Mouse (Mus musculus) MEL (cell line): ENCODE measurements around the gene Hsf4. TPM values are rescaled to one million over a fixed set of nuclear protein-coding genes. Genes with fewer than 3 reads are reported as not detected.

Experiments
- DNase-seq: peaks from one replicate; pipeline ENCODE4 v3.0.0; 2011; ENCODE audit warnings: low read depth, low spot score
- H3K27ac ChIP-seq: 2 replicates; pipeline ENCODE4 v1.5.1; 2012; ENCODE audit warnings: low read depth, mild to moderate bottlenecking, control low read depth, low read length, moderate library complexity; ENCODE audit not compliant: control insufficient read depth
- H3K27me3 ChIP-seq, 2 experiments: fragments of 150-350 bp in 1 of 2; sonication (generic) in 1 of 2; 2 replicates each; pipeline ENCODE4 v1.6.1; 2012; ENCODE audit warnings: low read length in 2 of 2, mild to moderate bottlenecking in 2 of 2, improper control_type of control experiment in 1 of 2, moderate library complexity in 1 of 2; ENCODE audit not compliant: insufficient read depth in 2 of 2, control insufficient read depth in 1 of 2
- H3K36me3 ChIP-seq, 2 experiments: 2 replicates each; pipeline ENCODE4 v1.6.1; 2012 to 2014; ENCODE audit warnings: low read length in 2 of 2, improper control_type of control experiment in 1 of 2, inconsistent platforms in 1 of 2, mild to moderate bottlenecking in 1 of 2; ENCODE audit not compliant: insufficient read depth in 2 of 2, control insufficient read depth in 1 of 2
- H3K4me1 ChIP-seq, 2 experiments: fragments of 150-350 bp in 1 of 2; sonication (generic) in 1 of 2; 2 replicates each; pipeline ENCODE4 v1.6.1; 2012; ENCODE audit warnings: low read length in 2 of 2, improper control_type of control experiment in 1 of 2, mild to moderate bottlenecking in 1 of 2; ENCODE audit not compliant: insufficient read depth in 2 of 2, control insufficient read depth in 1 of 2
- H3K4me3 ChIP-seq, 2 experiments: fragments of 150-350 bp in 1 of 2; sonication (generic) in 1 of 2; 2 replicates each; pipeline ENCODE4 v1.5.1; 2012; ENCODE audit warnings: low read depth in 2 of 2, low read length in 2 of 2, mild to moderate bottlenecking in 2 of 2, moderate library complexity in 2 of 2, control low read depth in 1 of 2, improper control_type of control experiment in 1 of 2; ENCODE audit not compliant: control insufficient read depth in 1 of 2, insufficient read depth in 1 of 2
- H3K79me2 ChIP-seq: 2 replicates; pipeline ENCODE4 v1.6.1; 2012; ENCODE audit warnings: mild to moderate bottlenecking, low read length, moderate library complexity; ENCODE audit not compliant: control insufficient read depth, poor library complexity, insufficient read depth
- H3K9ac ChIP-seq: 2 replicates; pipeline ENCODE4 v1.6.1; 2012; ENCODE audit warnings: low read depth, mild to moderate bottlenecking, control low read depth, low read length, moderate library complexity; ENCODE audit not compliant: control insufficient read depth, poor library complexity, severe bottlenecking
- H3K9me3 ChIP-seq: fragments of 150-350 bp; sonication (generic); replicated peaks from 2 replicates; pipeline ENCODE4 v1.6.1; 2012; ENCODE audit warnings: mild to moderate bottlenecking, low read length, improper control_type of control experiment, moderate library complexity; ENCODE audit not compliant: insufficient read depth
- BHLHE40 ChIP-seq: IDR thresholded peaks from 2 replicates; pipeline ENCODE4 v1.6.1; 2012; ENCODE audit warnings: low read depth, mild to moderate bottlenecking, inconsistent platforms, low read length, improper control_type of control experiment, borderline replicate concordance
- CHD2 ChIP-seq: IDR thresholded peaks from 2 replicates; pipeline ENCODE4 v1.6.1; 2011; ENCODE audit warnings: low read length, improper control_type of control experiment
- E2F4 ChIP-seq: IDR thresholded peaks from 2 replicates; pipeline ENCODE4 v1.6.1; 2011; ENCODE audit warnings: low read depth, low read length, improper control_type of control experiment, borderline replicate concordance
- ELF1 ChIP-seq: IDR thresholded peaks from 2 replicates; pipeline ENCODE4 v1.6.1; 2014; ENCODE audit warnings: low read depth, mild to moderate bottlenecking, inconsistent platforms, low read length, improper control_type of control experiment, moderate library complexity
- EP300 ChIP-seq, 2 experiments: IDR thresholded peaks; 2 replicates each; pipeline ENCODE4 v1.6.1; 2011; ENCODE audit warnings: improper control_type of control experiment in 2 of 2, low read length in 2 of 2, low read depth in 1 of 2, mild to moderate bottlenecking in 1 of 2
- ETS1 ChIP-seq: IDR thresholded peaks from 2 replicates; pipeline ENCODE4 v1.6.1; 2012; ENCODE audit warnings: low read depth, mild to moderate bottlenecking, inconsistent platforms, low read length, improper control_type of control experiment, moderate library complexity
- GABPA ChIP-seq: IDR thresholded peaks from 2 replicates; pipeline ENCODE4 v1.6.1; 2012; ENCODE audit warnings: low read depth, mild to moderate bottlenecking, inconsistent platforms, low read length, improper control_type of control experiment, moderate library complexity
- JUND ChIP-seq: IDR thresholded peaks from 2 replicates; pipeline ENCODE4 v1.6.1; 2011; ENCODE audit warnings: low read depth, mild to moderate bottlenecking, improper control_type of control experiment, low read length
- MAFK ChIP-seq: IDR thresholded peaks from 2 replicates; pipeline ENCODE4 v1.6.1; 2011; ENCODE audit warnings: low read depth, mild to moderate bottlenecking, low read length, improper control_type of control experiment, borderline replicate concordance
- MAX ChIP-seq: IDR thresholded peaks from 2 replicates; pipeline ENCODE4 v1.6.1; 2011; ENCODE audit warnings: low read length, improper control_type of control experiment
- MAZ ChIP-seq: IDR thresholded peaks from 2 replicates; pipeline ENCODE4 v1.6.1; 2012; ENCODE audit warnings: low read depth, mild to moderate bottlenecking, inconsistent platforms, low read length, improper control_type of control experiment
- MXI1 ChIP-seq: IDR thresholded peaks from 2 replicates; pipeline ENCODE4 v1.6.1; 2011; ENCODE audit warnings: mild to moderate bottlenecking, low read depth, low read length, improper control_type of control experiment
- POLR2A ChIP-seq, 2 experiments: IDR thresholded peaks; 2 replicates each; pipeline ENCODE4 v1.6.1; 2011 to 2012; ENCODE audit warnings: low read length in 2 of 2, mild to moderate bottlenecking in 2 of 2, control low read depth in 1 of 2, improper control_type of control experiment in 1 of 2, low read depth in 1 of 2, moderate library complexity in 1 of 2; ENCODE audit not compliant: control insufficient read depth in 1 of 2, insufficient read depth in 1 of 2, poor library complexity in 1 of 2
- POLR2AphosphoS2 ChIP-seq: IDR thresholded peaks from 2 replicates; pipeline ENCODE4 v1.6.1; 2011; ENCODE audit warnings: low read length, improper control_type of control experiment
- POLR2AphosphoS5 ChIP-seq: IDR thresholded peaks from 2 replicates; pipeline ENCODE4 v1.6.1; 2012; ENCODE audit warnings: low read depth, borderline replicate concordance, mild to moderate bottlenecking, inconsistent platforms, low read length, moderate library complexity, mixed read lengths
- RAD21 ChIP-seq: IDR thresholded peaks from 2 replicates; pipeline ENCODE4 v1.6.1; 2011; ENCODE audit warnings: mild to moderate bottlenecking, low read depth, low read length, improper control_type of control experiment
- SIN3A ChIP-seq: IDR thresholded peaks from 2 replicates; pipeline ENCODE4 v1.6.1; 2012; ENCODE audit warnings: low read length, improper control_type of control experiment, inconsistent platforms
- TAL1 ChIP-seq: IDR thresholded peaks from 2 replicates; pipeline ENCODE4 v1.6.1; 2012; ENCODE audit warnings: mild to moderate bottlenecking, inconsistent platforms, low read length, moderate library complexity, mixed read lengths
- TBP ChIP-seq: IDR thresholded peaks from 2 replicates; pipeline ENCODE4 v1.8.0; 2011; ENCODE audit warnings: low read depth, low read length, improper control_type of control experiment
- UBTF ChIP-seq: IDR thresholded peaks from 2 replicates; pipeline ENCODE4 v1.6.1; 2012; ENCODE audit warnings: low read depth, mild to moderate bottlenecking, inconsistent platforms, low read length, improper control_type of control experiment, moderate library complexity, borderline replicate concordance; ENCODE audit not compliant: insufficient read depth
- USF1 ChIP-seq: IDR thresholded peaks from 2 replicates; pipeline ENCODE4 v1.6.1; 2014; ENCODE audit warnings: low read depth, mild to moderate bottlenecking, inconsistent platforms, low read length, improper control_type of control experiment, moderate library complexity
- ZC3H11A ChIP-seq: IDR thresholded peaks from 2 replicates; pipeline ENCODE4 v1.6.1; 2012; ENCODE audit warnings: low read depth, mild to moderate bottlenecking, inconsistent platforms, low read length, improper control_type of control experiment
- ZKSCAN1 ChIP-seq: IDR thresholded peaks from 2 replicates; pipeline ENCODE4 v1.6.1; 2012; ENCODE audit warnings: low read depth, mild to moderate bottlenecking, inconsistent platforms, low read length, improper control_type of control experiment, moderate library complexity
- ZMIZ1 ChIP-seq: IDR thresholded peaks from 2 replicates; pipeline ENCODE4 v1.6.1; 2012; ENCODE audit warnings: low read depth, mild to moderate bottlenecking, inconsistent platforms, low read length, improper control_type of control experiment, moderate library complexity
- ZNF384 ChIP-seq: IDR thresholded peaks from 2 replicates; pipeline ENCODE4 v1.6.1; 2012; ENCODE audit warnings: low read depth, mild to moderate bottlenecking, inconsistent platforms, low read length, improper control_type of control experiment
- polyA plus RNA-seq, 2 experiments: library from polyadenylated mRNA; stranded (reverse) in 1 of 2; unstranded in 1 of 2; fragments of >175 nt in 1 of 2; fragments of >200 nt in 1 of 2; gene quantifications; 2 replicates each; pipeline versions ENCODE4 v1.2.1 to v1.2.4; 2012; ENCODE audit warnings: low replicate concordance in 2 of 2, low read depth in 1 of 2; ENCODE audit not compliant: insufficient read length in 2 of 2, insufficient read depth in 1 of 2, missing spikeins in 1 of 2
- total RNA-seq: library from RNA; depleted of rRNA; stranded (reverse); fragments of 300-350 nt; gene quantifications from 2 replicates; pipeline ENCODE4 v1.2.3, GENCODE M21; 2012

Gene Hsf4
- total and polyA plus RNA-seq, 3 experiments = 1.7 to 7.1 TPM; not detected in 1

- no peaks in the 10 kb centered on the region for H3K9me3 ChIP-seq
- peaks cover 0 to 24% of the 10 kb centered on the region in 2 experiments; a peak in 2 of 4 replicates for H3K36me3 ChIP-seq
- DNase-seq = no peak
- H3K79me2 ChIP-seq = no peaks in the 10 kb centered on the region
- H3K4me3 ChIP-seq = no peak overlapping the region
- H3K9ac ChIP-seq = no peak overlapping the region
- no peak overlapping the region for H3K27ac ChIP-seq
- no peak for TF ChIP-seq TBP
- TF ChIP-seq GABPA = no peak
- TF ChIP-seq ETS1 = no peak
- TF ChIP-seq USF1 = no peak
- TF ChIP-seq ZKSCAN1 = no peak
- no peak for TF ChIP-seq RAD21
- no peak for TF ChIP-seq CHD2
- TF ChIP-seq EP300 (IDR thresholded peaks at IDR 0.05; ENCODE audit: low read depth in 1 of 2, low read length in 2 of 2) = no peak
- no peak for TF ChIP-seq ZNF384
- TF ChIP-seq ZMIZ1 = no peak
- TF ChIP-seq UBTF = no peak
- TF ChIP-seq MAZ = no peak
- no peak for TF ChIP-seq MAX
- TF ChIP-seq TAL1 = no peak
- TF ChIP-seq E2F4 = no peak
- TF ChIP-seq JUND = no peak
- H3K27me3 ChIP-seq = no peaks in the 10 kb centered on the region
- peaks cover 9 to 24% of the 10 kb centered on the region in 2 experiments for H3K4me1 ChIP-seq
Observed at GRCm38 (mm10) chr8:105317941-105318340, 48.3 kb downstream of the Hsf4 start.

GRCm38 (mm10) chr8:105318662-105319190 lies 49.1 kb downstream of the Hsf4 start:
- Histone ChIP-seq H3K9me3 (no peaks in the 10 kb centered on the region), H3K9ac (no peak overlapping the region), H3K27me3 (no peaks in the 10 kb centered on the region), H3K36me3 (peaks cover 0 to 25% of the 10 kb centered on the region in 2 experiments; a peak in 2 of 4 replicates), H3K79me2 (no peaks in the 10 kb centered on the region), H3K27ac (no peak overlapping the region), H3K4me1 (peaks cover 11 to 24% of the 10 kb centered on the region in 2 experiments), H3K4me3 (no peak overlapping the region)
- TF ChIP-seq MXI1 = no peak
- no peak for TF ChIP-seq POLR2AphosphoS5
- TF ChIP-seq POLR2A (IDR thresholded peaks at IDR 0.05; ENCODE audit: control insufficient read depth in 1 of 2, insufficient read depth in 1 of 2, low read depth in 1 of 2, low read length in 2 of 2, poor library complexity in 1 of 2) = no peak
- no peak for TF ChIP-seq TBP
- no peak for TF ChIP-seq GABPA
- TF ChIP-seq BHLHE40 = no peak
- no peak for TF ChIP-seq ELF1
- TF ChIP-seq ETS1 = no peak
- no peak for TF ChIP-seq SIN3A
- no peak for TF ChIP-seq ZC3H11A
- no peak for TF ChIP-seq MAFK
- TF ChIP-seq POLR2AphosphoS2 = no peak
- DNase-seq = no peak
